Mouse (Mus musculus): ENCODE data around the gene Acsl1.

- TF ChIP-seq CTCF (IDR thresholded peaks at IDR 0.05; ENCODE audit: borderline replicate concordance, insufficient read depth, low read depth, low read length), result no peak
- TF ChIP-seq POLR2A (IDR thresholded peaks at IDR 0.05; ENCODE audit: borderline replicate concordance, insufficient read depth, low read length), result no peak
Observed at GRCm38 (mm10) chr8:46475404-46475803, 4.6 kb downstream of the Acsl1 start.
